Mouse (Mus musculus) heart, embryonic 14.5 days (tissue): ENCODE results near the gene Rsph3b. TPM values are rescaled to one million over a fixed set of nuclear protein-coding genes. Genes with fewer than 3 reads are reported as not detected.
"Not testable (repeated sequence)": the region's sequence is repeated elsewhere in the genome, so short reads cannot be mapped to it uniquely, and the experiment has no call there.

ENCODE experiments used
- ATAC-seq: fragments of 200-750 bp; cut with Nextera tagmentation; 2 replicates; pipeline ENCODE4 v1.8.0; 2017; ENCODE audit warnings: low read depth, moderate TSS enrichment; ENCODE audit not compliant: insufficient number of reproducible peaks, insufficient read depth, low FRiP score
- H3K27ac ChIP-seq, 2 experiments: fragments of 200-500 bp in 1 of 2; fragments of 300-500 bp in 1 of 2; sonication (generic) in 1 of 2; replicated peaks in 1 of 2; 2 replicates each; pipeline ENCODE4 v1.5.1; 2012 to 2014; ENCODE audit warnings: low read depth in 2 of 2, low read length in 2 of 2, control low read depth in 1 of 2, mild to moderate bottlenecking in 1 of 2, mixed read lengths in 1 of 2; ENCODE audit not compliant: control insufficient read depth in 1 of 2, insufficient read depth in 1 of 2
- H3K27me3 ChIP-seq: fragments of 300-500 bp; sonication (generic); 2 replicates; pipeline ENCODE4 v1.6.1; 2014; ENCODE audit warnings: mild to moderate bottlenecking, low read length, control low read depth; ENCODE audit not compliant: control insufficient read depth, insufficient read depth
- H3K36me3 ChIP-seq: fragments of 300-500 bp; sonication (generic); 2 replicates; pipeline ENCODE4 v1.6.1; 2014; ENCODE audit warnings: mild to moderate bottlenecking, control low read depth, low read length, mixed read lengths; ENCODE audit not compliant: control insufficient read depth, insufficient read depth
- H3K4me1 ChIP-seq, 2 experiments: fragments of 200-500 bp in 1 of 2; fragments of 300-500 bp in 1 of 2; sonication (generic) in 1 of 2; 2 replicates each; pipeline ENCODE4 v1.6.1; 2012 to 2014; ENCODE audit warnings: low read length in 2 of 2, control low read depth in 1 of 2, mixed read lengths in 1 of 2; ENCODE audit not compliant: control insufficient read depth in 2 of 2, insufficient read depth in 2 of 2
- H3K4me2 ChIP-seq: fragments of 300-500 bp; sonication (generic); 2 replicates; pipeline ENCODE4 v1.6.1; 2014; ENCODE audit warnings: mild to moderate bottlenecking, low read length
- H3K4me3 ChIP-seq, 2 experiments: fragments of 200-500 bp in 1 of 2; fragments of 300-500 bp in 1 of 2; sonication (generic) in 1 of 2; 2 replicates each; pipeline ENCODE4 v1.5.1; 2012 to 2014; ENCODE audit warnings: low read length in 2 of 2, mild to moderate bottlenecking in 2 of 2, control low read depth in 1 of 2, low read depth in 1 of 2, moderate library complexity in 1 of 2; ENCODE audit not compliant: control insufficient read depth in 1 of 2, insufficient read depth in 1 of 2
- H3K9ac ChIP-seq: fragments of 300-500 bp; sonication (generic); 2 replicates; pipeline ENCODE4 v1.6.1; 2014; ENCODE audit warnings: mild to moderate bottlenecking, low read length
- H3K9me3 ChIP-seq: fragments of 300-500 bp; sonication (generic); 2 replicates; pipeline ENCODE4 v1.6.1; 2016; ENCODE audit warnings: low read length, control low read depth; ENCODE audit not compliant: control insufficient read depth
- WGBS: fragments of 180-500 bp; shearing (Covaris S2); extraction: QIAGEN DNeasy Blood & Tissue Kit; methylation state at CpG from one replicate; pipeline ENCODE4 v1.1.7; 2014; 5-methylcytosine and 5-hydroxymethylcytosine counted together
- polyA plus RNA-seq: library from polyadenylated mRNA; unstranded; fragments of >200 nt; fragmentation: Nextera tagmentation; extraction: Ambion mirVana; gene quantifications from 2 replicates; pipeline ENCODE4 v1.2.1, GENCODE M21; 2014

Rsph3b gene
- polyA plus RNA-seq, 1 experiment from 2014 or later, result 79.7 TPM

GRCm38 (mm10) chr17:6962936-6963335 is 14.5 kb upstream of the Rsph3b start:
- not testable (repeated sequence) for H3K9me3 ChIP-seq, H3K27me3 ChIP-seq, H3K27ac ChIP-seq, H3K4me3 ChIP-seq, H3K4me1 ChIP-seq, H3K9ac ChIP-seq, H3K4me2 ChIP-seq, ATAC-seq, H3K36me3 ChIP-seq
- WGBS, result 44% methylated on average over 4 of the region's 4 CpGs

GRCm38 (mm10) chr17:6962339-6962738 is 13.9 kb upstream of the Rsph3b start:
- WGBS, result 64% methylated on average over 3 of the region's 6 CpGs
- H3K9me3 ChIP-seq, H3K4me3 ChIP-seq, H3K27me3 ChIP-seq, ATAC-seq, H3K27ac ChIP-seq, H3K4me2 ChIP-seq, H3K36me3 ChIP-seq, H3K4me1 ChIP-seq, H3K9ac ChIP-seq: not testable (repeated sequence)

GRCm38 (mm10) chr17:6961181-6962000 is 12.9 kb upstream of the Rsph3b start:
- not testable (repeated sequence) for H3K36me3 ChIP-seq, H3K27ac ChIP-seq
- peak; percentile 98 for ATAC-seq

GRCm38 (mm10) chr17:6960776-6961175 is 12.3 kb upstream of the Rsph3b start, which contains the start of gene Tagap1:
Gene Tagap1 (minus strand): TSS chr17:6961156.
- Histone ChIP-seq H3K27ac (0 out of 4 replicates have a peak within 1 kb of the TSS, but pooled peaks of 1 of the 2 experiments have one; percentile 47), H3K4me2 (peak within 1 kb of the TSS; percentile 52), H3K4me3 (peak within 1 kb of the TSS; percentile 46 to 59), H3K9ac (peak within 1 kb of the TSS; percentile 71)
- H3K36me3 ChIP-seq, H3K4me1 ChIP-seq, ATAC-seq, H3K27me3 ChIP-seq, H3K9me3 ChIP-seq: not testable (repeated sequence)
- under 1% methylated on average over 37 of the region's 51 CpGs for WGBS

More at GRCm38 (mm10) chr17:6961181-6962000, 12.9 kb upstream of the Rsph3b start:
- H3K9me3 ChIP-seq, H3K27me3 ChIP-seq, H3K9ac ChIP-seq, H3K4me1 ChIP-seq: not testable (repeated sequence)
- H3K4me2 ChIP-seq, result peak overlapping the region; percentile 52
- WGBS, result 3% methylated on average over 15 of the region's 48 CpGs
- peak overlapping the region; percentile 40 to 46 for H3K4me3 ChIP-seq

GRCm38 (mm10) chr17:6960349-6960748 is 11.9 kb upstream of the Rsph3b start:
- under 1% methylated on average over 12 of the region's 12 CpGs for WGBS
- peak overlapping the region; percentile 71 for H3K9ac ChIP-seq
- not testable (repeated sequence) for H3K4me1 ChIP-seq, H3K27me3 ChIP-seq, H3K36me3 ChIP-seq, ATAC-seq, H3K9me3 ChIP-seq
- peak overlapping the region; percentile 51 for H3K4me2 ChIP-seq
- 0 out of 4 replicates have a peak overlapping the region, but pooled peaks of 1 of the 2 experiments have one; percentile 47 for H3K27ac ChIP-seq
- peak overlapping the region; percentile 46 to 59; a peak in 3 of 4 replicates for H3K4me3 ChIP-seq

- H3K4me2 ChIP-seq, result peak overlapping the region; percentile 51
- not testable (repeated sequence) for H3K9ac ChIP-seq, H3K4me1 ChIP-seq, H3K36me3 ChIP-seq, H3K27ac ChIP-seq, ATAC-seq, H3K27me3 ChIP-seq, H3K9me3 ChIP-seq
- 78% methylated on average over 3 of the region's 6 CpGs for WGBS
- peak overlapping the region; percentile 16 to 46; a peak in 3 of 4 replicates for H3K4me3 ChIP-seq
Measured at GRCm38 (mm10) chr17:6959543-6960259, 11.2 kb upstream of the Rsph3b start.

GRCm38 (mm10) chr17:6958881-6959280 is 10.4 kb upstream of the Rsph3b start:
- not testable (repeated sequence) for H3K4me2 ChIP-seq, H3K4me3 ChIP-seq, ATAC-seq, H3K36me3 ChIP-seq, H3K4me1 ChIP-seq, H3K9me3 ChIP-seq, H3K27me3 ChIP-seq, H3K9ac ChIP-seq, H3K27ac ChIP-seq
- 80% methylated on average over 5 of the region's 8 CpGs for WGBS
